Mouse (Mus musculus) heart, embryonic 11.5 days (tissue): ENCODE data around the gene Inava. TPM values are rescaled to one million over a fixed set of nuclear protein-coding genes. Genes with fewer than 3 reads are reported as not detected.

ENCODE experiments used
- ATAC-seq: fragments of 200-750 bp; cut with Nextera tagmentation; replicated peaks from 2 replicates; pipeline ENCODE4 v1.8.0; 2017; ENCODE audit warnings: moderate library complexity; ENCODE audit not compliant: insufficient number of reproducible peaks, low FRiP score, low TSS enrichment
- H3K27ac ChIP-seq: fragments of 300-500 bp; sonication (generic); 2 replicates; pipeline ENCODE4 v1.5.1; 2014; ENCODE audit warnings: mild to moderate bottlenecking, low read depth, low read length
- H3K27me3 ChIP-seq: fragments of 300-500 bp; sonication (generic); 2 replicates; pipeline ENCODE4 v1.6.1; 2014; ENCODE audit warnings: mild to moderate bottlenecking, low read length, mixed read lengths; ENCODE audit not compliant: control insufficient read depth, insufficient read depth
- H3K36me3 ChIP-seq: fragments of 300-500 bp; sonication (generic); 2 replicates; pipeline ENCODE4 v1.6.1; 2014; ENCODE audit warnings: mild to moderate bottlenecking, low read length, moderate library complexity, mixed read lengths; ENCODE audit not compliant: control insufficient read depth, insufficient read depth
- H3K4me1 ChIP-seq: fragments of 300-500 bp; sonication (generic); 2 replicates; pipeline ENCODE4 v1.6.1; 2014; ENCODE audit warnings: low read length; ENCODE audit not compliant: control insufficient read depth, insufficient read depth
- H3K4me2 ChIP-seq: fragments of 300-500 bp; sonication (generic); 2 replicates; pipeline ENCODE4 v1.6.1; 2014; ENCODE audit warnings: mild to moderate bottlenecking, moderate library complexity
- H3K4me3 ChIP-seq: fragments of 300-500 bp; sonication (generic); 2 replicates; pipeline ENCODE4 v1.5.1; 2014; ENCODE audit warnings: low read depth, low read length
- H3K9ac ChIP-seq: fragments of 300-500 bp; sonication (generic); 2 replicates; pipeline ENCODE4 v1.6.1; 2014; ENCODE audit warnings: mild to moderate bottlenecking, low read depth, low read length, moderate library complexity
- H3K9me3 ChIP-seq: fragments of 300-500 bp; sonication (generic); replicated peaks from 2 replicates; pipeline ENCODE4 v1.6.1; 2016; ENCODE audit warnings: low read length; ENCODE audit not compliant: control insufficient read depth
- WGBS: fragments of 180-500 bp; shearing (Covaris S2); extraction: QIAGEN DNeasy Blood & Tissue Kit; methylation state at CpG from one replicate; pipeline ENCODE4 v1.1.7; 2014; ENCODE audit not compliant: insufficient replicate concordance; 5-methylcytosine and 5-hydroxymethylcytosine counted together
- polyA plus RNA-seq: library from polyadenylated mRNA; unstranded; fragments of >200 nt; fragmentation: Nextera tagmentation; extraction: Ambion mirVana; gene quantifications from 2 replicates; pipeline ENCODE4 v1.2.1, GENCODE M21; 2014

Gene Inava
- polyA plus RNA-seq, 1 experiment from 2014 or later = 2.1 TPM

DNA sequence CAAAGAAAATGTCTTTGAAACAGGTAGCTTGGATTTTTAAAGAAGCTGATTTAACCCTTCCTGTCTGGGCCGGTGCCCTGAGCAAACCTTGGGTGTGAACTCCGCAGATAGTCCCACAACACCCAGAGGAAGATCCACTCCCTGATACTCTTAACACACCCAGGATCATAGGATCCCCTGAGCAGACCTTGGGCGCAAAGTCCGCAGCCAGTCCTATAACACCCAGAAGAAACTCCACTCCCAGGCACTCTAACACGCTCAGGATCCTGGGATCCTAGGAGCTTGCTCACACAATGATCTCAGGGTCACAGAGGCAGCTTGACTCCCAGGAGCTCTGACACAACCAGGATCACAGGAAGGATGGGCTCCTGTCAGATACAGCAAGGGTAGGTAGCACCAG is 44.0 kb downstream of the Inava start:
- ATAC-seq = no peak
- H3K4me1 ChIP-seq = no peaks in the 10 kb centered on the region; the same call in 1 of the 2 replicates
- no peak overlapping the region for H3K9ac ChIP-seq
- no peak overlapping the region for H3K4me3 ChIP-seq
- no peak overlapping the region for H3K4me2 ChIP-seq
- no peaks in the 10 kb centered on the region for H3K9me3 ChIP-seq
- no peaks in the 10 kb centered on the region for H3K36me3 ChIP-seq
- 80% methylated on average over 5 of the region's 5 CpGs for WGBS
- H3K27ac ChIP-seq = no peak overlapping the region
- no peaks in the 10 kb centered on the region for H3K27me3 ChIP-seq

GRCm38 (mm10) chr1:136179511-136180001 is 54.5 kb downstream of the Inava start:
- Histone ChIP-seq H3K9ac (no peak overlapping the region), H3K36me3 (no peaks in the 10 kb centered on the region), H3K9me3 (no peaks in the 10 kb centered on the region), H3K4me3 (no peak overlapping the region), H3K27ac (no peak overlapping the region), H3K27me3 (no peaks in the 10 kb centered on the region), H3K4me2 (no peak overlapping the region), H3K4me1 (peaks cover 3% of the 10 kb centered on the region; the same call in 1 of the 2 replicates)
- WGBS = 28% methylated on average over 2 of the region's 2 CpGs
- no peak for ATAC-seq

GRCm38 (mm10) chr1:136178741-136179140 is 55.3 kb downstream of the Inava start:
- Histone ChIP-seq H3K4me1 (peaks cover 7% of the 10 kb centered on the region; the same call in 1 of the 2 replicates), H3K9ac (no peak overlapping the region), H3K27ac (no peak overlapping the region), H3K4me2 (no peak overlapping the region), H3K27me3 (peaks cover 3% of the 10 kb centered on the region; the same call in 1 of the 2 replicates), H3K9me3 (no peaks in the 10 kb centered on the region), H3K36me3 (no peaks in the 10 kb centered on the region), H3K4me3 (no peak overlapping the region)
- WGBS = 29% methylated on average over 6 of the region's 6 CpGs
- ATAC-seq = no peak

DNA sequence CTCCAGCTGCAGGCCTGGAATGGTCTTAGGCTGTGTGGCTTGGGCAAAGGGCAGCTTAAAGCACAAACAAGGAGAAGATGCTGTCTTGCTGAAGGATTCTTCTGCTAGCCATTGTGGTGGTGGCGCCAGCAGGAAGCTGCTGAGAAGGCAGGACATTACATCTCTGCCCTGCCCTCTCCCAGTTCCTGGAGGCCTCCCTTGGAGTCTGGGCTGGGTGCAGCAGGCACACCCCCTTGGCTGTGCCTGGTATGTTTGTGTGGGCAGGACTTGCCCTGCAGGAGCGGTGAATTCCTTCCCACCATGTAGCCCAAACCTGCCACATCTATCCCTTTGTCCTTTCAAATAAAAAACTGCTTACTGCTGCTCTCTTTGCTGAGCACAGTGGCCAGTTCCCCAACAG is 57.0 kb downstream of the Inava start:
- Histone ChIP-seq H3K27ac (no peak overlapping the region), H3K36me3 (no peaks in the 10 kb centered on the region)

DNA sequence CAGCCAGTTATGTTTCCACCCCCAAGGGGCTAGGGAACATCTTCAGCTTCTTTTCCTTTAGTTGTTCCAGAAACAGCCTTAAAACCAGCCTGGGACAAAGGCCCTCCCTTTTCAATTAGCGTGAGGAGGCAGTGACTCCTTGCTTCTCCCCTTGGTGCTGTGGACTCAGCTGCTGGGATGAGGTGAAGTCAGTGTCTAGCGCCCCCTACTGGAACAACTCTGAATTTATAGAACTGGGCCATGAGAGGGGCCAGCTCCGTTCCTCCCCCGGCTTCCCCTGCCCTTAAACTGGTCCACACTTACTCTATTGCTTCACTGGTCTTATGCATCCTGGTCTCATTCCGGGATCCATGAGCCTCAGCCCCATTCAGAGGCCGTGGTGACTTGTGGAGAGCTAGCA is 58.9 kb downstream of the Inava start:
- H3K4me1 ChIP-seq = peaks cover 16% of the 10 kb centered on the region
- ATAC-seq = no peak
- H3K27me3 ChIP-seq = peaks cover 3% of the 10 kb centered on the region; the same call in 1 of the 2 replicates

More for the DNA sequence above, 57.0 kb downstream of the Inava start:
- Histone ChIP-seq H3K9ac (no peak overlapping the region), H3K27me3 (peaks cover 3% of the 10 kb centered on the region; the same call in 1 of the 2 replicates), H3K9me3 (no peaks in the 10 kb centered on the region), H3K4me1 (peaks cover 16% of the 10 kb centered on the region), H3K4me2 (no peak overlapping the region), H3K4me3 (no peak overlapping the region)
- 67% methylated on average over 2 of the region's 2 CpGs for WGBS
- no peak for ATAC-seq

GRCm38 (mm10) chr1:136174101-136174606 is 59.9 kb downstream of the Inava start:
- WGBS = 22% methylated on average over 13 of the region's 13 CpGs
- H3K36me3 ChIP-seq = no peaks in the 10 kb centered on the region; the same call in 1 of the 2 replicates
- no peak overlapping the region for H3K9ac ChIP-seq
- H3K27ac ChIP-seq = no peak overlapping the region
- ATAC-seq = 0 out of 2 replicates have a peak, but pooled peaks have one; percentile 13
- no peaks in the 10 kb centered on the region for H3K9me3 ChIP-seq
- peaks cover 16% of the 10 kb centered on the region for H3K4me1 ChIP-seq
- H3K4me2 ChIP-seq = peak overlapping the region; percentile 32
- no peak overlapping the region for H3K4me3 ChIP-seq
- peaks cover 3% of the 10 kb centered on the region; the same call in 1 of the 2 replicates for H3K27me3 ChIP-seq

More for the DNA sequence above, 58.9 kb downstream of the Inava start:
- H3K9ac ChIP-seq = no peak overlapping the region
- WGBS = 39% methylated on average over 6 of the region's 6 CpGs
- H3K9me3 ChIP-seq = no peaks in the 10 kb centered on the region
- no peak overlapping the region for H3K4me3 ChIP-seq
- no peak overlapping the region for H3K4me2 ChIP-seq
- H3K36me3 ChIP-seq = no peaks in the 10 kb centered on the region; the same call in 1 of the 2 replicates
- H3K27ac ChIP-seq = no peak overlapping the region

- Histone ChIP-seq H3K36me3 (no peaks in the 10 kb centered on the region; the same call in 1 of the 2 replicates), H3K4me1 (peaks cover 16% of the 10 kb centered on the region), H3K4me2 (no peak overlapping the region), H3K9me3 (no peaks in the 10 kb centered on the region), H3K27ac (no peak overlapping the region), H3K4me3 (no peak overlapping the region), H3K9ac (no peak overlapping the region), H3K27me3 (peaks cover 3% of the 10 kb centered on the region; the same call in 1 of the 2 replicates)
- no peak for ATAC-seq
- 55% methylated on average over 12 of the region's 12 CpGs for WGBS
These were observed 61.4 kb downstream of the Inava start for GRCm38 (mm10) chr1:136172696-136173095.

GRCm38 (mm10) chr1:136170109-136170508 is 64.0 kb downstream of the Inava start:
- ATAC-seq = no peak
- Histone ChIP-seq H3K9ac (no peak overlapping the region), H3K4me3 (no peak overlapping the region), H3K4me2 (peak overlapping the region; percentile 15; the same call in 1 of the 2 replicates), H3K27ac (no peak overlapping the region), H3K27me3 (peaks cover 3% of the 10 kb centered on the region; the same call in 1 of the 2 replicates), H3K4me1 (peaks cover 16% of the 10 kb centered on the region), H3K9me3 (no peaks in the 10 kb centered on the region), H3K36me3 (no peaks in the 10 kb centered on the region; the same call in 1 of the 2 replicates)
- WGBS = 10% methylated on average over 5 of the region's 5 CpGs

DNA sequence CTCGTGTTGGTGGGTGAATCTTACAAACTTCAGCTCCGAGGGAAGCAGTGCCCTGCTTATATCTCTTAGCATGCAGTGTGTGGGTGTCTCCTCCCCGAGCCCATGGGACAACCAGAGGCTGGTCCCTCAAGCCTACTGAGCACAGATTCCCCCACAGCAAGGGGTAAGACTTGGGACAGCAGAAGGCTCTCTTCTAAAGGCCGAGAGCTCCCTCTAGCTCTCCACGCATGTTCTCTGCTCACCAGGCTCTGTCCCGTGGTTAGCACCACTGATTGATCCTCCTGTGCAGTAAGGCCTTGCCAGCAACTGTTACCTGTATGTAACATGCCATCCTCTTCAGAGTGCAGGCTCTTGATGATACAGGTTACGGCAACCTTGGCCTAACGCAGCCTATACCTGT is 66.4 kb downstream of the Inava start:
- H3K4me3 ChIP-seq = no peak overlapping the region
- H3K4me2 ChIP-seq = no peak overlapping the region
- H3K27ac ChIP-seq = no peak overlapping the region
- H3K36me3 ChIP-seq = peaks cover 2% of the 10 kb centered on the region; the same call in 1 of the 2 replicates
- 59% methylated on average over 8 of the region's 8 CpGs for WGBS
- no peaks in the 10 kb centered on the region for H3K9me3 ChIP-seq
- H3K27me3 ChIP-seq = no peaks in the 10 kb centered on the region
- no peak overlapping the region for H3K9ac ChIP-seq
- no peak for ATAC-seq
- H3K4me1 ChIP-seq = peaks cover 3% of the 10 kb centered on the region; the same call in 1 of the 2 replicates
